Mouse (Mus musculus): ENCODE data around the gene Gm48551. TPM values are rescaled to one million over a fixed set of nuclear protein-coding genes. Genes with fewer than 3 reads are reported as not detected.

The Gm48551 gene
- polyA plus RNA-seq, 1 experiment: 3.8 TPM

- no peak for DNase-seq (ENCODE audit: low spot score)
Measured at GRCm38 (mm10) chr10:81384605-81384982, 328 bp downstream of the Gm48551 start.

DNA sequence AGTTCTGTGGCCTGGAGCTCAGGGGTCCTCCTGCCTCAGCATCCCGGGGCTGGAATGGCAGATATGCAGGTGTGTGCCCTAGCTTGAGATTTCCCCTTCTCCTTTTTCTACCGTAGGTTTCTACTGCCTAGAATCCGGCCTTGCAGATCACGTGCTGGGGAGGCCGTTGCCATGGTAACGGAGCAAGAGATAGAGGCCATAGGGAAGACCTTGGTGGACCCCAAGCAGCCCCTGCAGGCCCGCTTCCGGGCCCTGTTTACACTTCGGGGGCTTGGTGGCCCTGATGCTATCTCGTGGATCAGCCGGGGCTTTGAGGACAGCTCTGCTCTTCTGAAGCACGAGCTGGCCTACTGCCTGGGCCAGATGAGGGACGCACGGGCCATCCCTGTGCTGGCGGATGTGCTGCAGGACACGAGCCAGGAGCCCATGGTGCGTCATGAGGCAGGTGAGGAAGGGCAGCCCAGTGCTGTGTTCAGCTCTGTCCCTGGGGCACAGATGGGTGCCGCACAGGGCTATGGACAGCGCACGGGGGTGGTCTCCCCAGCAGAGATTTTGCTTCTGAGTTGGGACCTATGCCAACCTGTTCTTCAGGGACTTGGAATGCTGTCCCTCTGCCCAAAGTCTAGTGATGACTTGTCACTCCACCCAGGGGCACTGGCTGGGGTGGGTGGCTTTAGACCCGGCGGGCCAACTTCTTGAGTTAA, 1.5 kb downstream of the Gm48551 start:
- no peak for DNase-seq (ENCODE audit: low spot score)

- no peak for DNase-seq (ENCODE audit: low spot score)
Measured at GRCm38 (mm10) chr10:81387716-81388115, 3.5 kb downstream of the Gm48551 start.

GRCm38 (mm10) chr10:81388505-81389055, 4.3 kb downstream of the Gm48551 start, which contains the start of gene Gm48552:
Gm48552 (plus strand) TSS chr10:81389005.
- DNase-seq (ENCODE audit: low spot score): no peak

DNA sequence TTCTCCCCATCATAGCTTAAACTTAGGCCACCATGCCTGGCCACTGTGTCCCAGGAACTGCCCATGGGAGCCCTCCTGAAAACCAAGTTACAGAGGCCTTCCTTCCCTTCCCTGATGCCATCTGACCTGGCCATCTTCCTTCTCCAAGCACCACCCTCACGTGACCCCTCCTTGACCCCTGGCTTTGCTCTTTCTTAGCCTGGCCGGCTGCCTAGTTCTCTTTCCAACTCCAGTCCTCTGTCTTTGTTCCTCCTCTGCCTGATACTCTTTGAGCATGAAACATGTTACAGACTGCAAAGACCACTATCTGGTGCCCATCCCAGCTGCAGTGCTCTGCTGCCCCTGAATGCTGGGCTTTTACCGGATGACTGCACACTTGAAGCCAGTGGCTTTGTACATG, 5.1 kb downstream of the Gm48551 start:
- DNase-seq (ENCODE audit: low spot score): no peak

DNA sequence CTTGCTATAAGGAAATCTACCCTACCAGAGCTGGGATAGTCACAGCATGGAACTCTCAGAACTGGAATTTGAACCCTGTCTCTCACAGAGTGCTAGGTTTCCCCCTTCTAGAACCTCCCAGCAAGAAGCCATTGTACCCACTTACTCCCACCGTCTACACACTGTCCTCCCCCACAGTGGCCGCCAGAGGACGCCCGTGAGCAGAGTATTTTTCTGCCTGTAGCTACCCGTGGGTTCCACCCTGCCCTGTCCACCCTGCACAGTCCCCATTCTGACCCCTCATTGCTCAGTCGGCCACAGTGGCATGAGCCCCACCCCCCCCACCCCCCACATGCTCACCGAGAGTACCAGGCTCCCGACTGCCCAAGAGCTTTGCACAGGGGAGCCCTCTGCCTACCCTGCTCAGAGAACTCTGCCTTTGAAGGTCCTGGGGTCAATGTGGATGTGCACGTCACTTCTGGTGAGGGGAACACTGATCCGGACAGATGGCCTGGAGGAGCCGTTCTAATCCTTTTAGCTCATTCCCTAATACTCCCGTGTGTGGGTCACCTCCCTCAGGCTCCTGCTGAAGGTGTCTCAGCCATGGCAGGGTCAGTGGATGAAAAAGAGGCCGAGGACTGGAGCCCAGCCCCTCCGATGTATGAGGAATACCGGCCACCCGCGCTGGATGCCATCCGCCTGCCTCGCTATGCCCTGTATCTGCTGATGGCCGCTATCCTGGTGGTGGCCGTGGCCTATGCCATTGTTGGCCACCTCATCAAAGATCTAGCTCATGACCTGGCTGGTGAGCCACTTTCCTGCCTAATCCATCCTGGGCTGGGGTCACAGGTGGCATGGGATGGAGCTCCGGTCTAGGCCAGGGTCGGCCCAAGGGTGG, 5.8 kb downstream of the Gm48551 start:
- peak; percentile 59 for DNase-seq (ENCODE audit: low spot score)

GRCm38 (mm10) chr10:81390678-81390965, 6.4 kb downstream of the Gm48551 start:
- DNase-seq (ENCODE audit: low spot score): no peak

- no peak for DNase-seq (ENCODE audit: low spot score)
Measured at GRCm38 (mm10) chr10:81392270-81392669, 8.0 kb downstream of the Gm48551 start.

- no peak for DNase-seq (ENCODE audit: low spot score)
Measured at GRCm38 (mm10) chr10:81392781-81393185, 8.5 kb downstream of the Gm48551 start, which contains the start of gene Smim24. Smim24 (plus strand) TSS chr10:81393051.

- DNase-seq (ENCODE audit: low spot score): no peak
Measured at GRCm38 (mm10) chr10:81393456-81394063, 9.3 kb downstream of the Gm48551 start.

DNA sequence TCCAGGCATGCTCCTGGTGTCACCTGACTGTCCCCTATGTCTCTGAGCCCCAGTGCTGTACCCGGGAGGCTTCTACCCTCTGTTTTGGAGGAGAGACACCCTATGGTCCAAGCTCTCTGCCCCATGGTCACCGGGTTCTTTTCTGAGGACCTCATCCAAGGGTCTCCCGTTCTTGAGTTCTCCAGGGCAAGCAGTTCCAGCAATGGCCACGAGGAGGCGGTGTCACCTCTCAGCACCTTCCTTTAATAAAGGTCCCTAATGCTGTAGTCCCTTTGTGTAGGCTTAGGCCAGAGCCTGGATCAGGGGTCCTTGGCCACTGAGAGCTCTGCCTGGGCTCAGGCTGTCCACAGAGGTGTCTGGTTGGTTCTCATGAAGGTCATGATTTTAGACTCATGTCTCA, 10.9 kb downstream of the Gm48551 start:
- no peak for DNase-seq (ENCODE audit: low spot score)

DNA sequence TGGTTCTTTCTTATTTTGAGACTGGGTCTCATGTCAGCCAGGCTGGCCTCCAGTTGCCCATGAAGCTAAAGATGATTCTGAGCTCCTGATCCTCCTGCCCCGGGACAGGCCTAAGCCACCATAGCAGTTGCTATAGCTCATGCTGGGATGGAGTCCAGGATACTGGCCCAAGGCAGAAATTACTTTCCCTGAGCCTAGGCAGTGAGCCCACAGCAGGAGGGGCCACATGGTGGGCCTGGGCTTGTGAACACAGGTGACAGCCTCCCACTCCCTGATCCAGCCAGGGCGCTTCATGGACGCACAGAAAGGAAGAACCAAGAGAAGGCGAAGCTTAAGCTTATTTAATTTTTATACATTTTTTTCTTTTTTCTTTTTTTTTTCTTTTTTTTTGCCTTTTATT, 11.6 kb downstream of the Gm48551 start:
- DNase-seq (ENCODE audit: low spot score): no peak

DNA sequence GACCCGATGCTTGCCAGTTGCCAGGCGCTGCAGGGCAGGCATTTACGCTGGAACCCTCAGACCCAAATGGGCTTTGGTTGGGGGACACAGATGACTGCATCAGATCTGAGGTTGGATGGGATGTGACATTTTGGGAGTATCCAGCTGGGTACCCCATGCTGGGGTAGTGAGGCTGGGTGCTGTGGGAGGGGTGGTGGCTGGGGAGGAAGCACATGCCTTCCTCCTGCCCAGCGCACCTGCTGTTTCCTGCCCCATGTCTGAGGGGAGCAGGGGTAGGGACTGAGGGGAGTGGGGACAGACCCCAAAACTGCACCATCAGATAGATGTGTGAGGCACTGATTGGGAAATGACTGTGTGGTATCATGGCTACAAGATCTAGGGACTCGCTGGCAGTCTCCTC, 12.5 kb downstream of the Gm48551 start:
- DNase-seq (ENCODE audit: low spot score): no peak

DNA sequence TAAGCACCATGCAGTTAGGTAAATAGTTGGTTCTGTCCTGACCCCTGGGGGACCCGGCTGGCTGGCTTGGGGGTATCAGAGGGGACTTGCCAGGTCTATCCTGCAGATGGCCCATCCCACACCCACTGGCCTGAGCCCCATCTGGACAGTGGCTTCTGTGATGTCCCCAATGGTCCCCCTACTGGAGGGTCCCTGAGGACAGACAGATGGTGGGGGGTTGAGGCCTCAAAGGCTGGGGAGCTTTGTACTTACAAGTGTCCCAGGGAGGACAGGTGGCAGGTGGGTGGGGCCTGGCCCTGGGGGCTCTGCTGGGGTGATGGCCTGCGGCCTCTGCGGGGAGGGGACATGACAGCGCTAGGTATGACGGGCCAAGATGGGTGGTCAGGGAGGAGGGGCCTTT, 15.0 kb downstream of the Gm48551 start:
- no peak for DNase-seq (ENCODE audit: low spot score)

GRCm38 (mm10) chr10:81399798-81400308, 15.6 kb downstream of the Gm48551 start:
- DNase-seq (ENCODE audit: low spot score): no peak

DNA sequence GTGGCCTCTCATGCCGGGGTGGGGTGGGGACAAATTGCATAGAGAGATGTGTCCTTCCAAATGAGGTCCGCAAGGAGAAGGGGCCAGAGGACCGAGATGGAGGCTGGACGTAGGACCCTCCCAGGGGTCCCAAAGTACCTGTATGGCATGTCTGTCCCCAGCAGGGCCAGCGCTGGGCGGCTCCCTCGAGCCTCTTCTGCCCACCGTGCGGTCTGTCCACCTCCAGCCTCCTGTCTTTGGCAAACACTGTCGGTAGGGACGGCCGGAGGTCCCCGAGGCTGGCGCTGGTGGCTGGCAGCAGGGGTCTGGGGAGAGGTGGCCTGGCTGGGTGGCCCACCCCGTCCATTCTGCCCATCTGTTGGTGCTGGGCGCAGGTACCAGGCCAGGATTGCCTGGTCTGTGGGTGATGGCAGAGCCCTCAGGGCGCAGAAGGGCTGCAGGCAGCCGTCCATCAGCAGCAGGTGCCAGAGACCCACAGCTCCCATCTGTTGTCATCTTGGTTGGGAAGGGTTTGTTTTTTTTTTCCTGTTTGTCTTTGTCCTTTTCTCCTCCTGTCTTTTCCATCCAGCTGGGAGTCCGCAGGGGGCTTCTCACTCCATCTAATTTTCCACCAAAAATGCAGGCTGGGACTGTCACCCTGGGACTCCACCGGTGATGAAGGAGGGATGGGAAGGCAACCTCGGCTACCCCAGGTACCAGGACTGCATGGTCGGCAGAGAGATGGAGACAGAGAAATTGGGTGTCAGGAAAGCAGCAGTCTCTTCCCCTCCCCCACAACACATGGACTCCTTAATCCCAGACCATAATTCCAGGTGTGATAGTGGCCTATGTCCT, 16.3 kb downstream of the Gm48551 start:
- no peak for DNase-seq (ENCODE audit: low spot score)

DNA sequence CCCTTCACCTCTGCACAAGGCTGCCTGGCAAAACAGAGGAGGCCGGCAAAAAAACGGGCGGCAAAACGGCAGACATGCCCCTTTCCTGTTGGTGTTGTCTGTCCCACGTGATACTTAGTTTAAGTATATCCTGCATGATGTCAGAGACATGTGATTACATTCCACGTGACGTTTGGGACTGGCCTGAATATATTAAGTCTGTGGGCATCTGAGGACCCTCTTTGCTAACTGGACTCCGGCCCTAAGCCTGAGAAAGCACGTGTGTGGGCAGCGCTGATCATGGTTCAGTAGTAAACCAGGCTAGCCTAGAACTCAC, 16.9 kb downstream of the Gm48551 start:
- no peak for DNase-seq (ENCODE audit: low spot score)

DNA sequence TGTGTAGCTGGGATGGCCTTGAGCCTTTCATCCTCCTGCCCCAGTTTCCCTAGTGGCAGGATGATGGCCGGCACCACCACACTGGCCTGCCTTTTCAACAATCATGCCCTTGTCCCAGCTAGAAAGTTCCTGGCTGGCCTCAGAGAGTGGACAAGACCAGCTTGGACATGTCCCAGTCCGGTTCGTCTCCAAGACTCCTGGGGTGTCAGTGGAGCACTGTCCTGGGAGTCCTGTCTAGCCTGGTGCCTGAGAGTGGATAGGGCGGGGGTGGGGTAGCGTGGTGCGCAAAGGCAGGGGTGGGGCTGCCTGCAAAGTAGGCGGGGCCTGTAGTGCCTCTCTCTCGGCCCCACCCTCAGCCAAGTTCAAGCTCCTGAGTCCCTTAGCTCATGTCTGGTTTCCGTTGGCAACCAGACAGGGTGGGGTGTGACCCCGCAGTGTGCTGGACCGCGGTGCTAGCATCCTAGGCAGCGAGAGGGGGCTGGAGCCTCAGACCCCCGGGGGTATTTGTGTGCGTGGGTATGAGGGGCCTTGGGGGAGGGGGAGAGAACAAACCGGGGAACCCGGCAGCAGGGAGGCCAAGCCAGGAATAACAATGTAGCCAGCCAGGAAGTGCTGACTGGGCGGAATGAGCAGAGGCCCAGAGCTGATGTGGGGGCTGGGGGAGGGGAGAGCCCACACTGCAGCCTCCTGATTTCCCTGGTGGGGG, 17.4 kb downstream of the Gm48551 start:
- DNase-seq (ENCODE audit: low spot score): no peak

GRCm38 (mm10) chr10:81402227-81402765, 18.0 kb downstream of the Gm48551 start:
- no peak for DNase-seq (ENCODE audit: low spot score)

DNA sequence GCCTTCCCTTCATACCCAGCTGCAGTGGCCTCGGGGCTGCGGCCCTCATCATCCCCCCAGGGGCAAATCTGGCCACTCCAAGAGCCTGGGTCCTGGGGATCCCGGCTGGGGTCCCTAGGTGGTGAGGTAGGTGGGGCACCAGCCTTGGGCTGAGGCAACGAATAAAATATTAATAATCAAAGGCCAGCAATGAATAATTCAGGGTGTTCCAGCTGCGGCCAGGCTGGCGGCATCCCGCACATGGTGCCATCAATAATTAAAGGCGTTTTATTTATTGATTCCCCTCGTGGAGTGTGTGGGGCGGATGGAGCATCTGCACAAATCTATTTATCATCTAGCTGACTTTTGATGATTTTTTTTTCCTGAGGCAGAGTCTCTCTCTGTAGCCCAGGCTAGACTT, 19.2 kb downstream of the Gm48551 start:
- no peak for DNase-seq (ENCODE audit: low spot score)

- DNase-seq (ENCODE audit: low spot score): no peak
Measured at GRCm38 (mm10) chr10:81404082-81404481, 19.8 kb downstream of the Gm48551 start.
